Mouse (Mus musculus) left cerebral cortex, postnatal 14 days (tissue): ENCODE results near the gene Lrig2. TPM values are rescaled to one million over a fixed set of nuclear protein-coding genes. Genes with fewer than 3 reads are reported as not detected.
A peak's percentile ranks its signal among the peaks of the same experiment; 100 is the strongest.

ENCODE experiments used
- DNase-seq, 2 experiments: peaks; one replicate each; pipeline ENCODE4 v3.0.0; 2021 to 2022; ENCODE audit warnings: low spot score in 2 of 2, mixed read lengths in 1 of 2
- intact Hi-C: fragments of 180-260 bp; cut with DNase I; formaldehyde crosslinking; loops from one replicate; pipeline ENCODE4 v1.15.1; 2025
- long read RNA-seq, 2 experiments: library from polyadenylated mRNA; stranded (forward); transcript quantifications; one replicate each; pipeline ENCODE4 v2.0.0; 2021
- total RNA-seq, 2 experiments: library from RNA; stranded (reverse); gene quantifications; 2 replicates each; pipeline ENCODE4 v1.2.3; 2021

Lrig2 gene
- total RNA-seq = 10 to 100 TPM; 24.1 to 24.2 TPM
- long read RNA-seq, experiment 1, partial matches to known transcripts = 0 of 1 reads
- long read RNA-seq, experiment 1, other reads (novel, unspliced or antisense) = 0 of 1 reads
- long read RNA-seq, experiment 2, full-length matches to known transcripts = 2 of 4 reads
- long read RNA-seq, experiment 2, partial matches to known transcripts = 0 of 4 reads
- long read RNA-seq, experiment 2, other reads (novel, unspliced or antisense) = 2 of 4 reads

GRCm38 (mm10) chr3:104511538-104512423 is at the start of gene Lrig2:
Lrig2 (minus strand) TSS chr3:104511918.
- peak; percentile 100 for DNase-seq
- intact Hi-C loops = loop anchor here (2.0 kb wide), 2 partner anchors 163 to 171 kb away; no protein-coding TSS in a partner anchor

GRCm38 (mm10) chr3:104556624-104557023 is 44.9 kb upstream of the Lrig2 start:
- intact Hi-C loops = no loop called here

GRCm38 (mm10) chr3:104550594-104550993 is 38.9 kb upstream of the Lrig2 start:
- no peak for DNase-seq
- intact Hi-C loops = no loop called here

More at GRCm38 (mm10) chr3:104556624-104557023, 44.9 kb upstream of the Lrig2 start:
- DNase-seq = no peak

- DNase-seq = no peak
- intact Hi-C loops = no loop called here
These were observed 36.8 kb upstream of the Lrig2 start for GRCm38 (mm10) chr3:104548367-104549087.

- no peak for DNase-seq
- intact Hi-C loops = loop anchor here (5.0 kb wide), 1 partner anchor 93 kb away; the partner anchor contains the start of gene Slc16a1
These were observed 32.1 kb upstream of the Lrig2 start for GRCm38 (mm10) chr3:104543825-104544224.

GRCm38 (mm10) chr3:104542065-104542429 is 30.3 kb upstream of the Lrig2 start:
- DNase-seq = no peak
- intact Hi-C loops = loop anchor here (5.0 kb wide), 1 partner anchor 95 kb away; the partner anchor contains the start of gene Slc16a1

- DNase-seq = peak; percentile 62 to 72
- intact Hi-C loops = loop anchor here (2.0 to 5.0 kb wide), 3 partner anchors 96 to 141 kb away; partner anchors contain the start of gene Slc16a1
These were observed 29.7 kb upstream of the Lrig2 start for GRCm38 (mm10) chr3:104541139-104542064.

GRCm38 (mm10) chr3:104540480-104541138 is 28.9 kb upstream of the Lrig2 start:
- no peak for DNase-seq
- intact Hi-C loops = loop anchor here (2.0 to 5.0 kb wide), 3 partner anchors 97 to 142 kb away; partner anchors contain the start of gene Slc16a1

GRCm38 (mm10) chr3:104533223-104533622 is 21.5 kb upstream of the Lrig2 start:
- no peak for DNase-seq
- intact Hi-C loops = no loop called here

GRCm38 (mm10) chr3:104526115-104526882 is 14.6 kb upstream of the Lrig2 start:
- intact Hi-C loops = no loop called here

GRCm38 (mm10) chr3:104525516-104525915 is 13.8 kb upstream of the Lrig2 start:
- no peak for DNase-seq
- intact Hi-C loops = no loop called here

More at GRCm38 (mm10) chr3:104526115-104526882, 14.6 kb upstream of the Lrig2 start:
- DNase-seq = no peak

GRCm38 (mm10) chr3:104525029-104525428 is 13.3 kb upstream of the Lrig2 start:
- intact Hi-C loops = no loop called here
- DNase-seq = no peak

GRCm38 (mm10) chr3:104523333-104523871 is 11.7 kb upstream of the Lrig2 start:
- DNase-seq = peak in 1 of 2 experiments; percentile 23
- intact Hi-C loops = no loop called here

- intact Hi-C loops = no loop called here
- no peak for DNase-seq
These were observed 9.7 kb upstream of the Lrig2 start for GRCm38 (mm10) chr3:104521341-104521924.

GRCm38 (mm10) chr3:104520471-104520870 is 8.8 kb upstream of the Lrig2 start:
- no peak for DNase-seq
- intact Hi-C loops = no loop called here

- DNase-seq = no peak
- intact Hi-C loops = no loop called here
These were observed 7.2 kb upstream of the Lrig2 start for GRCm38 (mm10) chr3:104518931-104519330.

- intact Hi-C loops = no loop called here
- DNase-seq = no peak
These were observed 6.7 kb upstream of the Lrig2 start for GRCm38 (mm10) chr3:104518411-104518810.
